Mouse (Mus musculus) megakaryocyte, embryonic 14.5 days (primary cell): ENCODE results near the gene Ccdc88c. TPM values are rescaled to one million over a fixed set of nuclear protein-coding genes. Genes with fewer than 3 reads are reported as not detected.
"Not testable (repeated sequence)": the region's sequence is repeated elsewhere in the genome, so short reads cannot be mapped to it uniquely, and the experiment has no call there.

Experiments
- H3K27me3 ChIP-seq: replicated peaks from 2 replicates; pipeline ENCODE3; 2012; ENCODE audit warnings: inconsistent platforms
- H3K36me3 ChIP-seq: replicated peaks from 2 replicates; pipeline ENCODE3; 2012; ENCODE audit warnings: low read length, inconsistent platforms, mixed read lengths
- H3K4me1 ChIP-seq: 2 replicates; pipeline ENCODE4 v1.6.1; 2012; ENCODE audit warnings: inconsistent platforms
- H3K4me3 ChIP-seq: replicated peaks from 2 replicates; pipeline ENCODE3; 2012; ENCODE audit warnings: moderate library complexity, mild to moderate bottlenecking, inconsistent platforms
- H3K9me3 ChIP-seq: 2 replicates; pipeline ENCODE4 v1.6.1; 2012; ENCODE audit warnings: inconsistent platforms
- FLI1 ChIP-seq: IDR thresholded peaks from 2 replicates; pipeline ENCODE4 v1.6.1; 2012; ENCODE audit warnings: low read length, inconsistent platforms, mixed read lengths
- GATA1 ChIP-seq: IDR thresholded peaks from 3 replicates; pipeline ENCODE4 v1.6.1; 2012; ENCODE audit warnings: mixed read lengths, low read length, inconsistent platforms, borderline replicate concordance
- polyA plus RNA-seq: library from polyadenylated mRNA; stranded (reverse); fragments of >175 nt; gene quantifications from 2 replicates; pipeline ENCODE4 v1.2.3, GENCODE M21; 2012; ENCODE audit warnings: low replicate concordance; ENCODE audit not compliant: insufficient read depth

Ccdc88c gene
- polyA plus RNA-seq, 1 experiment = 10.3 TPM

- Histone ChIP-seq H3K36me3 (peaks cover 26% of the 10 kb centered on the region), H3K27me3 (no peaks in the 10 kb centered on the region), H3K4me3 (peak overlapping the region; percentile 87), H3K4me1 (peaks cover 56% of the 10 kb centered on the region), H3K9me3 (peaks cover 4% of the 10 kb centered on the region)
- TF ChIP-seq GATA1 = no peak
- no peak for TF ChIP-seq FLI1
Measured at GRCm38 (mm10) chr12:101017971-101018371, 10.9 kb downstream of the Ccdc88c start.

DNA sequence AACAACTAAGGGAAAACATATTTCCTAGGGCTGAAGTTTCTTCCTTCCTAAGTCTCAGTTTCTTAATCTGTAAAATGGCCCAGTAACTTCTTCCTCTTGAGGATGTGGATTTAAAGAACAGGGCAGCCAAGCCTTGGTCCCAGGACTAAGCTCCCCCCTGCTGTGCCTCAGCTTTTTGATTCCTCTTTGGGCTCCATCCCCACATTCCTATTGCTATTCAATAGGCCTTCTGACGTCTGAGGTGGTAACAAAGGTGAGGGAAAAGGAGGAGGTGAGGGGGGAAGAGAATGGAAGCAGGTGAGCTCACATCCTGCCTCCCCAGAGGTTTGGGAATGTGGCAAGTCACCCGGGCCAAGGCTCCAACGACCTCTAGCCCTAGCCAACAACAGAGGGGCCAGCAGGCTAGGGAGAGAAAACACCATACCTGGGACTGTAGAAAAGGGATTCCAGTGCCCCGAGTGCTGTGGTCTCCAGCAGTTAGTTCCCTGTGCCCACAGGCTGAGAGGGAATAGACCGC lies 12.4 kb downstream of the Ccdc88c start:
- Histone ChIP-seq H3K9me3 (peaks cover 4% of the 10 kb centered on the region), H3K36me3 (peaks cover 17% of the 10 kb centered on the region), H3K27me3 (no peaks in the 10 kb centered on the region), H3K4me3 (peak overlapping the region; percentile 1), H3K4me1 (peaks cover 67% of the 10 kb centered on the region)
- TF ChIP-seq FLI1 (no peak), GATA1 (no peak)

DNA sequence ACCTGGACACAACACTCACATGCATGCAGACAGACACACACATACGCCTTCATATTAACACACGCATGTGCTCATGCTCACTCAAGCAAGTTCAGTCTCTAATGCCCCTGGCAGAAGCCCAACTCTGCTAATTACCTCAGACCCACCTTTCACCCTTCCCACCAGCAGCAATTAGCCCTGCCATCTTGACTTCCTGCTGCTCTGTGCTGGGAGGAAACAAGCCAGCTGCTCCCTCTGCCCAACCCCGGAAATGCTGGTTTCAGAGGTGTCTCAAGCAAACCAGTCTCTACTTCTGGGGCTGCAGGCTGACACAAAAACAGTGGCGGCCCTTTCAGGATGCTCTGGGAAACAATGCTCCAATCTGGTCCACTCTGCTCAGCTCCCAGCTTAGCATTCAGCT lies 12.9 kb downstream of the Ccdc88c start:
- peak overlapping the region; percentile 72 for H3K4me3 ChIP-seq
- no peaks in the 10 kb centered on the region for H3K27me3 ChIP-seq
- peaks cover 67% of the 10 kb centered on the region for H3K4me1 ChIP-seq
- peaks cover 4% of the 10 kb centered on the region for H3K9me3 ChIP-seq
- TF ChIP-seq GATA1 (no peak), FLI1 (no peak)
- peaks cover 11% of the 10 kb centered on the region for H3K36me3 ChIP-seq

DNA sequence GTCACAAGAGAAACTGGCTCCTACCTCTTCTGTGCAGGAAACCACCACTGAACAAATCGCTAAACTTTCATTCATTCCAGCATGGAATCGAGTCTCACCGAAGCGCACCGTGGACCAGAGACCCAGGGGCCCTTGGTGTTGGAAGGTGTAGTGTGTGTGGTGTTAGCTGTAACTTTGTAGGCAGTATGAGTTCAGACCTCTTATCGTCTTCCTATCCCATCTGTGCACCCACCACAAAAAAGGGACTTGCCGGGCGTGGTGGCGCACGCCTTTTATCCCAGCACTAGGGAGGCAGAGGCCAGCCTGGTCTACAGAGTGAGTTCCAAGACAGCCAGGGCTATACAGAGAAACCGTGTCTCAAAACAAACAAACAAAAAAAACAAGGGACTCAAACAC lies 13.7 kb downstream of the Ccdc88c start:
- H3K4me1 ChIP-seq = peaks cover 72% of the 10 kb centered on the region
- H3K27me3 ChIP-seq = no peaks in the 10 kb centered on the region
- TF ChIP-seq FLI1 (no peak), GATA1 (no peak)
- H3K36me3 ChIP-seq = peaks cover 11% of the 10 kb centered on the region
- no peak overlapping the region for H3K4me3 ChIP-seq
- H3K9me3 ChIP-seq = peaks cover 4% of the 10 kb centered on the region

DNA sequence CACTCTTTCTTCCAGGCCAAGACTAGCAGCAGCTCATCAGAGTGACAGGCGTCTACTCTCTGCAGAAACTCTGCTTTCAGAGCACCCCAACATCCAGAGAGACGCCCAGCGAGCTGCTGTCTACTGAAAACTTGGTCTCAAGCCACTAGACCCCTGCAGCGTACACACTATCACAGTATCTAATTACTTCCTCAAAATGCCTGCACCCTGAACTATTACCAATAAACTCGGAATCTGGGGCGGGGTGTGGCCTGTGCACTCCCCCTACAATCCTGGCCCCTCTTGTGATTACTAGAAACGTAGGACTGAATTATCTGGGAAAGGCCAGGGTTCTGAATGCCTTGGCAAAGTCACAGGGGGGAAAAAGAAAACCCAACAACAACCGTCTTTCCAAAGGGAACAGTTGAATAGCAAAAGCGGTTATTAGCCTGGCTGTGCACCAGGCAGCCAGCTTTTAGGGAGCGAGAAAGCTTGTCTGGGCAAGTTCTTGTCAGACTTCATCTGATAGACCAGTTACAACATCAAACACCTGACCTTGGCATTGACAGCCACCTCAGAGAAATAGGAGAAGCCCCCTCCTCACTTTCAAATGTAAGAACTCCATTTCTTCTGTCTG lies 14.2 kb downstream of the Ccdc88c start:
- Histone ChIP-seq H3K4me1 (peaks cover 75% of the 10 kb centered on the region), H3K36me3 (peaks cover 8% of the 10 kb centered on the region), H3K9me3 (peaks cover 2% of the 10 kb centered on the region), H3K4me3 (no peak overlapping the region), H3K27me3 (no peaks in the 10 kb centered on the region)
- TF ChIP-seq FLI1 (no peak), GATA1 (no peak)

GRCm38 (mm10) chr12:101013668-101014067 lies 15.2 kb downstream of the Ccdc88c start:
- not testable (repeated sequence) for H3K9me3 ChIP-seq, H3K4me3 ChIP-seq, H3K36me3 ChIP-seq, H3K27me3 ChIP-seq
- H3K4me1 ChIP-seq = peaks cover 78% of the 10 kb centered on the region

GRCm38 (mm10) chr12:101013078-101013665 lies 15.7 kb downstream of the Ccdc88c start:
- peaks cover 78% of the 10 kb centered on the region for H3K4me1 ChIP-seq
- no peak for TF ChIP-seq FLI1
- TF ChIP-seq GATA1 = no peak
- no peak overlapping the region for H3K4me3 ChIP-seq
- no peaks in the 10 kb centered on the region for H3K27me3 ChIP-seq
- peaks cover 5% of the 10 kb centered on the region; the same call in 1 of the 2 replicates for H3K9me3 ChIP-seq
- H3K36me3 ChIP-seq = peaks cover 10% of the 10 kb centered on the region

DNA sequence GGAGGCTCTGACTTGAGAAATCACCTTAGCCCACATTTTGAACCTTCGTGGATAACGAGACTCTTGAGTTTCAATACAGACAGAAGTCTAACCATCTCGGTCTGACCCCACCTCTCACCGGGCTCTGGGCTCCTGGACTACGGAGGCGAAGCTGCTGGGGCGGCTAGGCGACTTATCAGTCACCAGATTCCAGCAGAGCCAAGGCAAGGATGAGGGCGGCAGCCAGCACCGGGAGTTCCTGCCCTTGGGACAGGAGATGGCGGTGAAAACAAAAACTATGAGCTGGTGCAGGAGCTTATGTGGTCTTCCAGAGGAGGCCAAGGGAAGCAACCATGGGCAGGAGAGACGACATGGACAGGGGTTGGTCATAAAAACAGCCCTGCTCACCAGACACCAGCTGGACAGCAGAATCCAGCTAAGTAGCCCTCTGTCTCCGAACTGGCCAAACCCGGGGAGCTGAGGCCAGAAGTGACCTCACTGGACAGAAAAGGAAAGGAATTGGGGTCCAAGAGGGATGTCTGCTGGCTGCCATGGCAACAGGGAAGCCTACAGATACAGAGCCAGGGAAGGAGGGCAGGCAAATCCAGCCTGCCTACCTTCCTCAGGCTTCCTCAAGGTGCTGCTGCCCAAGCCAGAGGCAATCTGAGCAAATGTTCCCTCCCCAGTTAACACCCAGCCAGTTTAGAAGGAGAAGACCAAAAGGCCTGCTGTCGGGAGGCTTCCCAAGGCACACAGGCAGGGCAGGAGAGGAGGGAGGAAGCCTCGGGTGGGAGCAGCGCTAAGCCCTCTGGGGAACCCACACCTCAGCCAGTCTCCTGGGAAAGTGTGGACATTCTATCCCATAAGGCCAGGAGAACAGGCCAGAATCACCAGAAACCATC lies 16.4 kb downstream of the Ccdc88c start:
- Histone ChIP-seq H3K9me3 (peaks cover 5% of the 10 kb centered on the region; the same call in 1 of the 2 replicates), H3K36me3 (peaks cover 10% of the 10 kb centered on the region), H3K4me3 (no peak overlapping the region), H3K4me1 (peaks cover 78% of the 10 kb centered on the region), H3K27me3 (no peaks in the 10 kb centered on the region)
- TF ChIP-seq GATA1 = no peak
- TF ChIP-seq FLI1 = no peak

DNA sequence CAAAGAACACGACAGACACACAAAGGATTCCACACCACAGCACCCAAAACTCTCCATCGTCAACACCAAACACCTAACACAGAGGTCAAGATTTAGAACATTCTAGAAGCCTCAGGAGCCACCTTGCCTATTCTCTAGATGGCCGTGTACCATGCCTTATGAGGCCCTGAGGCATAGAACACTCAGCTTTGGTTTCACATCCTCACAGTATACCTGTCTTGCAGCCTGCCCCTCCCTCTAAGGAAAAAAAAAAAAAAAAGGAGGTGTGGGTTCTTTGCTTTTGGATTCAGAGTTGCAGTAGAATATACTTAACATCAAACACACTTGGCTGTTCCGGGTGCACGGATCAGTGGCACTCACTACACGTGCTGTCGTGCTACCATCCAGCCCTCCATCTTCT lies 17.8 kb downstream of the Ccdc88c start:
- Histone ChIP-seq H3K27me3 (no peaks in the 10 kb centered on the region), H3K4me3 (no peak overlapping the region), H3K36me3 (peaks cover 10% of the 10 kb centered on the region), H3K9me3 (peaks cover 5% of the 10 kb centered on the region; the same call in 1 of the 2 replicates), H3K4me1 (peaks cover 78% of the 10 kb centered on the region)
- TF ChIP-seq FLI1 = no peak
- TF ChIP-seq GATA1 = no peak
